Mouse (Mus musculus) midbrain, embryonic 15.5 days (tissue): ENCODE measurements around the gene Dst. TPM values are rescaled to one million over a fixed set of nuclear protein-coding genes. Genes with fewer than 3 reads are reported as not detected.
"Not testable (repeated sequence)": the region's sequence is repeated elsewhere in the genome, so short reads cannot be mapped to it uniquely, and the experiment has no call there.

Experiments used
- ATAC-seq: fragments of 200-750 bp; cut with Nextera tagmentation; replicated peaks from 2 replicates; pipeline ENCODE4 v1.8.0; 2017; ENCODE audit warnings: moderate TSS enrichment
- H3K27ac ChIP-seq: fragments of 300-500 bp; sonication (generic); 2 replicates; pipeline ENCODE4 v1.5.1; 2015; ENCODE audit warnings: mild to moderate bottlenecking, inconsistent platforms
- H3K27me3 ChIP-seq: fragments of 300-500 bp; sonication (generic); replicated peaks from 2 replicates; pipeline ENCODE4 v1.6.1; 2015; ENCODE audit warnings: inconsistent platforms
- H3K36me3 ChIP-seq: fragments of 300-500 bp; sonication (generic); replicated peaks from 2 replicates; pipeline ENCODE4 v1.6.1; 2015; ENCODE audit warnings: inconsistent platforms
- H3K4me1 ChIP-seq: fragments of 300-500 bp; sonication (generic); 2 replicates; pipeline ENCODE4 v1.6.1; 2015; ENCODE audit warnings: inconsistent platforms
- H3K4me2 ChIP-seq: fragments of 300-500 bp; sonication (generic); 2 replicates; pipeline ENCODE4 v1.6.1; 2015; ENCODE audit warnings: inconsistent platforms, mild to moderate bottlenecking, moderate library complexity
- H3K4me3 ChIP-seq: fragments of 300-500 bp; sonication (generic); 2 replicates; pipeline ENCODE4 v1.5.1; 2015; ENCODE audit warnings: mild to moderate bottlenecking, inconsistent platforms
- H3K9ac ChIP-seq: fragments of 300-500 bp; sonication (generic); 2 replicates; pipeline ENCODE4 v1.6.1; 2015; ENCODE audit warnings: mild to moderate bottlenecking, inconsistent platforms
- H3K9me3 ChIP-seq: fragments of 300-500 bp; sonication (generic); 2 replicates; pipeline ENCODE4 v1.6.1; 2016; ENCODE audit warnings: inconsistent platforms
- WGBS: fragments of 180-500 bp; shearing (Covaris S2); methylation state at CpG from one replicate; pipeline ENCODE4 v1.1.7; 2015; ENCODE audit warnings: mixed read lengths; 5-methylcytosine and 5-hydroxymethylcytosine counted together
- polyA plus RNA-seq: library from polyadenylated mRNA; unstranded; fragments of >200 nt; fragmentation: Nextera tagmentation; extraction: Ambion mirVana; gene quantifications from 2 replicates; pipeline ENCODE4 v1.2.1, GENCODE M21; 2015

Gene Dst
- polyA plus RNA-seq, 1 experiment from 2014 or later: 43.0 TPM

- WGBS: 85% methylated on average over 13 of the region's 13 CpGs
- H3K4me3 ChIP-seq: no peak overlapping the region
These were observed 380.9 kb downstream of the Dst start for GRCm38 (mm10) chr1:34288721-34289471.

GRCm38 (mm10) chr1:34289472-34289748, 381.4 kb downstream of the Dst start:
- Histone ChIP-seq H3K4me3 (no peak overlapping the region), H3K36me3 (peaks cover 70% of the 10 kb centered on the region), H3K27ac (no peak overlapping the region), H3K9ac (no peak overlapping the region), H3K4me1 (no peaks in the 10 kb centered on the region), H3K9me3 (no peaks in the 10 kb centered on the region), H3K27me3 (no peaks in the 10 kb centered on the region), H3K4me2 (no peak overlapping the region)
- WGBS: 92% methylated on average over 14 of the region's 14 CpGs
- ATAC-seq: no peak

More at GRCm38 (mm10) chr1:34288721-34289471, 380.9 kb downstream of the Dst start:
- no peaks in the 10 kb centered on the region for H3K9me3 ChIP-seq
- H3K9ac ChIP-seq: no peak overlapping the region
- no peak for ATAC-seq
- H3K4me2 ChIP-seq: no peak overlapping the region
- H3K4me1 ChIP-seq: no peaks in the 10 kb centered on the region
- no peak overlapping the region for H3K27ac ChIP-seq
- H3K27me3 ChIP-seq: no peaks in the 10 kb centered on the region
- peaks cover 66% of the 10 kb centered on the region for H3K36me3 ChIP-seq

GRCm38 (mm10) chr1:34290321-34290720, 382.3 kb downstream of the Dst start:
- Histone ChIP-seq H3K4me2 (no peak overlapping the region), H3K27ac (no peak overlapping the region), H3K36me3 (peaks cover 70% of the 10 kb centered on the region), H3K9ac (no peak overlapping the region), H3K4me3 (no peak overlapping the region), H3K4me1 (no peaks in the 10 kb centered on the region), H3K27me3 (no peaks in the 10 kb centered on the region), H3K9me3 (no peaks in the 10 kb centered on the region)
- 93% methylated on average over 12 of the region's 12 CpGs for WGBS
- ATAC-seq: no peak

GRCm38 (mm10) chr1:34293198-34293597, 385.2 kb downstream of the Dst start:
- 91% methylated on average over 14 of the region's 14 CpGs for WGBS
- ATAC-seq: no peak
- H3K36me3 ChIP-seq: peaks cover 73% of the 10 kb centered on the region

GRCm38 (mm10) chr1:34297636-34298035, 389.6 kb downstream of the Dst start:
- 84% methylated on average over 9 of the region's 9 CpGs for WGBS
- H3K4me1 ChIP-seq: 0 out of 2 replicates have a peak, but pooled peaks cover 2% of the 10 kb centered on the region
- no peak overlapping the region for H3K9ac ChIP-seq
- no peak overlapping the region for H3K4me2 ChIP-seq
- no peak for ATAC-seq
- H3K27ac ChIP-seq: no peak overlapping the region
- H3K4me3 ChIP-seq: no peak overlapping the region
- H3K9me3 ChIP-seq: no peaks in the 10 kb centered on the region
- H3K36me3 ChIP-seq: peaks cover 40% of the 10 kb centered on the region
- no peaks in the 10 kb centered on the region for H3K27me3 ChIP-seq

More at GRCm38 (mm10) chr1:34293198-34293597, 385.2 kb downstream of the Dst start:
- Histone ChIP-seq H3K4me1 (no peaks in the 10 kb centered on the region), H3K4me3 (no peak overlapping the region), H3K4me2 (no peak overlapping the region), H3K9me3 (no peaks in the 10 kb centered on the region), H3K9ac (no peak overlapping the region), H3K27ac (no peak overlapping the region), H3K27me3 (no peaks in the 10 kb centered on the region)

GRCm38 (mm10) chr1:34298631-34299184, 390.7 kb downstream of the Dst start:
- Histone ChIP-seq H3K4me2 (no peak overlapping the region), H3K27ac (no peak overlapping the region), H3K9me3 (no peaks in the 10 kb centered on the region), H3K9ac (no peak overlapping the region), H3K4me3 (no peak overlapping the region), H3K27me3 (no peaks in the 10 kb centered on the region), H3K4me1 (0 out of 2 replicates have a peak, but pooled peaks cover 2% of the 10 kb centered on the region), H3K36me3 (peaks cover 32% of the 10 kb centered on the region)
- whole genome bisulfite sequencing: 46% methylated on average over 18 of the region's 18 CpGs
- peak; percentile 77 for ATAC-seq

GRCm38 (mm10) chr1:34299507-34299906, 391.5 kb downstream of the Dst start:
- Histone ChIP-seq H3K4me1 (0 out of 2 replicates have a peak, but pooled peaks cover 2% of the 10 kb centered on the region), H3K4me2 (no peak overlapping the region), H3K4me3 (no peak overlapping the region), H3K9ac (no peak overlapping the region), H3K9me3 (no peaks in the 10 kb centered on the region), H3K27me3 (no peaks in the 10 kb centered on the region), H3K36me3 (peaks cover 24% of the 10 kb centered on the region; the same call in 1 of the 2 replicates), H3K27ac (no peak overlapping the region)
- no peak for ATAC-seq
- WGBS: 40% methylated on average over 13 of the region's 13 CpGs

GRCm38 (mm10) chr1:34300309-34300980, 392.4 kb downstream of the Dst start:
- H3K36me3 ChIP-seq: peaks cover 20% of the 10 kb centered on the region; the same call in 1 of the 2 replicates
- WGBS: 80% methylated on average over 13 of the region's 13 CpGs

GRCm38 (mm10) chr1:34304227-34304626, 396.2 kb downstream of the Dst start:
- no peak overlapping the region for H3K4me2 ChIP-seq
- WGBS: 73% methylated on average over 5 of the region's 5 CpGs
- no peaks in the 10 kb centered on the region for H3K9me3 ChIP-seq
- no peaks in the 10 kb centered on the region for H3K27me3 ChIP-seq
- no peak overlapping the region for H3K4me3 ChIP-seq
- peaks cover 19% of the 10 kb centered on the region; the same call in 1 of the 2 replicates for H3K36me3 ChIP-seq
- no peak overlapping the region for H3K27ac ChIP-seq
- no peak overlapping the region for H3K9ac ChIP-seq
- no peak for ATAC-seq
- no peaks in the 10 kb centered on the region for H3K4me1 ChIP-seq

More at GRCm38 (mm10) chr1:34300309-34300980, 392.4 kb downstream of the Dst start:
- H3K27me3 ChIP-seq: no peaks in the 10 kb centered on the region
- no peak overlapping the region for H3K9ac ChIP-seq
- H3K4me1 ChIP-seq: 0 out of 2 replicates have a peak, but pooled peaks cover 2% of the 10 kb centered on the region
- ATAC-seq: no peak
- H3K4me3 ChIP-seq: no peak overlapping the region
- H3K9me3 ChIP-seq: no peaks in the 10 kb centered on the region
- H3K27ac ChIP-seq: no peak overlapping the region
- no peak overlapping the region for H3K4me2 ChIP-seq

GRCm38 (mm10) chr1:34306741-34307140, 398.7 kb downstream of the Dst start:
- no peaks in the 10 kb centered on the region for H3K9me3 ChIP-seq
- H3K4me2 ChIP-seq: no peak overlapping the region
- no peak overlapping the region for H3K4me3 ChIP-seq
- 94% methylated on average over 2 of the region's 2 CpGs for WGBS
- no peak overlapping the region for H3K9ac ChIP-seq
- ATAC-seq: no peak
- H3K27me3 ChIP-seq: no peaks in the 10 kb centered on the region
- no peak overlapping the region for H3K27ac ChIP-seq
- H3K36me3 ChIP-seq: peaks cover 19% of the 10 kb centered on the region; the same call in 1 of the 2 replicates
- no peaks in the 10 kb centered on the region for H3K4me1 ChIP-seq

- Histone ChIP-seq H3K9me3 (no peaks in the 10 kb centered on the region), H3K9ac (no peak overlapping the region), H3K27ac (no peak overlapping the region), H3K4me2 (no peak overlapping the region), H3K36me3 (peaks cover 19% of the 10 kb centered on the region; the same call in 1 of the 2 replicates), H3K4me1 (no peaks in the 10 kb centered on the region), H3K27me3 (no peaks in the 10 kb centered on the region), H3K4me3 (no peak overlapping the region)
- ATAC-seq: no peak
- 95% methylated on average over 15 of the region's 15 CpGs for WGBS
These were observed 399.2 kb downstream of the Dst start for GRCm38 (mm10) chr1:34307191-34307590.

GRCm38 (mm10) chr1:34308841-34309240, 400.8 kb downstream of the Dst start:
- not testable (repeated sequence) for H3K4me2 ChIP-seq, H3K9ac ChIP-seq, H3K27ac ChIP-seq, H3K9me3 ChIP-seq, H3K27me3 ChIP-seq, ATAC-seq, H3K4me3 ChIP-seq, H3K4me1 ChIP-seq
- WGBS: 95% methylated on average over 3 of the region's 3 CpGs
- peaks cover 13% of the 10 kb centered on the region; the same call in 1 of the 2 replicates for H3K36me3 ChIP-seq
